Mouse (Mus musculus): ENCODE measurements around the gene Cep41. TPM values are rescaled to one million over a fixed set of nuclear protein-coding genes. Genes with fewer than 3 reads are reported as not detected.
A peak's percentile ranks its signal among the peaks of the same experiment; 100 is the strongest.

The Cep41 gene
- 9.4 and 9.9 TPM in 2 replicates for polyA plus RNA-seq (2015; fragmentation: Nextera tagmentation; extraction: Ambion mirVana)

GRCm38 (mm10) chr6:30693350-30693991, at the start of gene Cep41:
Cep41 (minus strand) TSS chr6:30693749.
- H3K4me2 ChIP-seq (replicated peaks) = peak within 1 kb of the TSS; percentile 79
- no peaks in the 10 kb centered on the region for H3K9me3 ChIP-seq
- no peaks in the 10 kb centered on the region for H3K36me3 ChIP-seq
- H3K27ac ChIP-seq = peak within 1 kb of the TSS; percentile 93
- no peaks in the 10 kb centered on the region for H3K27me3 ChIP-seq (replicated peaks)
- H3K4me1 ChIP-seq (replicated peaks) = peaks cover 5% of the 10 kb centered on the region
- H3K9ac ChIP-seq = peak within 1 kb of the TSS; percentile 59
- peak; percentile 99 for ATAC-seq
- WGBS = under 1% methylated on average over 50 of the region's 52 CpGs
- H3K4me3 ChIP-seq (replicated peaks) = peak within 1 kb of the TSS; percentile 55

DNA sequence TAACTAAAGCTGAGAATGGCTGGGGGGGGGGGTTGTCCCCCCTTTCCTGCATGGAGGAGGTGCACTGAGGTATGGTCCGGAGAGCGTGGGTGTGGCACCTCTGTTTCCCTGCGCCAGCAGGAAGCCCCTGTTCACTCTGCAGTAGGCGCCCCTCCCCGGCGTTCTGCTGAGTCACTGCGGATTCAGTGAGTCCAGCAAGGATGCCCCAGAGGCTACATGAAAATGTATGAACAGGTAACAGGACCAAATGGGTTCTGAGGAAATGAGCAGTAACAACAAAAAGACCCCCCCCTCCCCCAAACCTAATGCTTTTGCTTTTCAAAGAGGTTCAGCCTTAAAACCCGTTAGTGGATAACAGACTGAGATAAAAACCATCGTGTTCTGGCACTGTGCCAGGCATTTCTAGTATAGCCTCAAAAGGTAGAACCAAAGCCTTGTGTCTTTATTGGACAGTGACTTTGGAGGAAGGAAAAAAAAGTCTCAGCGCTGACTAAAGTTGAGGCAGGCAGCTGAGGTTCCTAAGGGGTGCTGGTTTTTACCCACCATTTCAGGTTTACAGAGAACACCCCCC, 45.7 kb upstream of the Cep41 start:
- Histone ChIP-seq H3K36me3 (no peaks in the 10 kb centered on the region), H3K27ac (no peak overlapping the region)
- 53% methylated on average over 10 of the region's 10 CpGs for WGBS

DNA sequence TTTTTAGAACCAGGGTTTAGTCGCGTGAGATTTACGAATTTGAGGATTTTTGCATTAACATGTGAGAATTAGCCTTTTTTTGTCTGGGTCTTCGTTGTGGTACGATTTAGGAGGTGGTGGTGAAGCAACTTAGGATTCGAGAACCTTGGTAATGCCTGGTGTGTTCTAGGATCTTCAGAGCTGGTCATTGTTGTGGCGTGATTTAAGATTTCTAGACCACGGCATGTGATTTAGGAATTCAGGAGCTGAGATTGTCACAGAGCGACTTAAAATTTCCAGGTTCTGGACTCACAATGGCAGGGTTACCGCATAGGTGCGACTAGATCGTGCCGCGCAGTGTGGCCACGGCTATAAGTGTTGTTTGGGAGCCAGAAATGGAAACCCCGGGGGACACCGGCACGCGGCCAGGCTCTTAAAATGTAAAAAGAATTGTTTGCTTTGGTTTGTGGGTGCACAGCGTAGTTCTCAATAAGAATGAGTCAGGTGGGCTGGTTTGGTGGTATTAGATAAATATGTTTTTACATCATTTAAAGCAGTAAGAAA, 45.0 kb upstream of the Cep41 start:
- Histone ChIP-seq H3K4me2 (replicated peaks) (peak overlapping the region; percentile 61), H3K4me3 (replicated peaks) (peak overlapping the region; percentile 53), H3K36me3 (no peaks in the 10 kb centered on the region), H3K27ac (0 out of 2 replicates have a peak overlapping the region, but pooled peaks have one; percentile 58), H3K27me3 (replicated peaks) (no peaks in the 10 kb centered on the region), H3K9me3 (no peaks in the 10 kb centered on the region), H3K4me1 (replicated peaks) (no peaks in the 10 kb centered on the region), H3K9ac (peak overlapping the region; percentile 57)
- 47% methylated on average over 20 of the region's 20 CpGs for whole genome bisulfite sequencing
- ATAC-seq = no peak

More for the DNA sequence above, 45.7 kb upstream of the Cep41 start:
- H3K9ac ChIP-seq = 0 out of 2 replicates have a peak overlapping the region, but pooled peaks have one; percentile 57
- ATAC-seq = no peak
- peak overlapping the region; percentile 61 for H3K4me2 ChIP-seq (replicated peaks)
- H3K27me3 ChIP-seq (replicated peaks) = no peaks in the 10 kb centered on the region
- peak overlapping the region; percentile 53 for H3K4me3 ChIP-seq (replicated peaks)
- no peaks in the 10 kb centered on the region for H3K4me1 ChIP-seq (replicated peaks)
- H3K9me3 ChIP-seq = no peaks in the 10 kb centered on the region

DNA sequence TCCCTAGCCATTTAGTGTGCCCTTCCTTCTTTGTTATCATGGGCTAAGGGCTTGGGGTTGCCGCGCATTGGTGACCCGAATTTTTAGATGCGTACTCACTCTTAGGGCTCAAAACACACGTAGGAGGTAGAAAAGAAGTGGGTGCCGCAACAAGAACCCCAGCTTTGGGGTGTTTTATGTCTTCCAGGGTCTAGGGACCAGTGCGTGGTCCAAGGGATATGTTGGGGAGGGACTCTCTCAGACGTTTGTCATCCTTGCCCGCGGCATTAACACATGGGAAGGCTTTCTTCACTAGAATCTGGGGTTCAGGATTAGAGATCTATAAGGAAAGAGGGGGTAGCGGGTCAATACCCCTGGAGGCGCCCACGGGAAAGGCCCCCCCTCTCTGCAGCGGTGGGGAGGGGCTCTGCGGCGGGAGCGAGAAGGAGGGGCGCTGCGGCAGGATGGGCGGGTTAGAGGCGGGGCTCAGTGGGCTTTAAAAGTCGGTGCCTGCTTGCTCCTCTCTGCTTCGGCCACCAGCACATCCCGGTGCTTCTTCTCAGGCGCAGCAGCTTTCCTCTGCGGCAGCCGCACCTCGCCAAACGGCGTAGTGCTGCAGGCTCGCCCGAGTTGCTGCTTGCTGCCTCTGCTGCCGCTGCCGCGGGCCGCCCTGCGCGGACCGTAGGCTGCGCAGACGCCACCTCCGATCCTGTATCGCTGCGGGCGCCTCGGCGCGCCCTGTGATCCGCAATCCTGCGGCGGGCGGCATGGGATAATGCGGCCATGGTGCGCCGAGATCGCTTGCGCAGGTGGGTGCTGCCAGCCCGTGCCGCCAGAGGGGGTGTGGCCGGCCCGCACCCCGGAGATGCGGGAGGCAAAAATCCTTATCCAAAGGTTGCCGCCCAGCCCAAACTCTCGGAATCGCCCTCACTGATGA, 44.3 kb upstream of the Cep41 start:
- H3K9ac ChIP-seq = peak overlapping the region; percentile 57

DNA sequence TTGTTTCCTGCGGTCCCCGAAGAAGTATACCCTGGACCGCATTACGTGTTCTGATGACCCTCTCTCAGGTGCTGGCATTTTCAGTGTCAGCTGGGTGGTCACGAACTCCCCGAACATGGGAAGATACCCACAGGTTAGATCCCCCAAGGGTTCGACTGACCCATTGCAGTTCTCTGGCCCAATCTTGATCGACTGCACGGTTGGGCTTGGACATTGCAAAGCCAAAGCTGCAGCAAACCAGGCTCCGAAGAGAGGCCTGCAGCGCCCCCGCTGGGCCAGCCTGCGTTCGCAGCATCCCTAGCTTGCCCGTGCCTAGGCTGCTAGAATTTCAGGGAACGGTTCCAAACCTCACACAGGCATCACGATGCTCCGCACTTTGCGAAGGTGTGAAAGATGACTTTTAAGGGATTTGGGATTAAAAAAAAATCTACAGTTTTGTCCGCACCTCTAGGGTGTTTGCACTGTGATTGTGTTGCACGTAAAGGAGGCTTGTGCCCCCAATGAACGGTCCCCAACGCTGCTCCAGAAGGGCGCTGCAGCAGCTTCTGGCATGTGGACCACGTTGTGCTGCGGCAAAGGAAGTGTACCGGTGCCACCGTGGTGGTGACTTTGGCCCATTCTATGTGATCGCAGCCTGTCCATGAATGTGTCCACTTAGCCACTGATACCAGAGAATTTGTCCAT, 43.5 kb upstream of the Cep41 start:
- H3K4me2 ChIP-seq (replicated peaks) = peak overlapping the region; percentile 61
- peak overlapping the region; percentile 58; the same call in 1 of the 2 replicates for H3K27ac ChIP-seq
- H3K4me3 ChIP-seq (replicated peaks) = peak overlapping the region; percentile 53
- no peaks in the 10 kb centered on the region for H3K27me3 ChIP-seq (replicated peaks)
- no peaks in the 10 kb centered on the region for H3K4me1 ChIP-seq (replicated peaks)
- H3K36me3 ChIP-seq = no peaks in the 10 kb centered on the region
- H3K9ac ChIP-seq = no peak overlapping the region
- 47% methylated on average over 29 of the region's 29 CpGs for WGBS
- H3K9me3 ChIP-seq = no peaks in the 10 kb centered on the region
- peak; percentile 75 for ATAC-seq

More for the DNA sequence above, 44.3 kb upstream of the Cep41 start:
- H3K4me2 ChIP-seq (replicated peaks) = peak overlapping the region; percentile 61
- WGBS = 49% methylated on average over 62 of the region's 66 CpGs
- ATAC-seq = peak; percentile 65
- H3K27ac ChIP-seq = peak overlapping the region; percentile 58; the same call in 1 of the 2 replicates
- H3K9me3 ChIP-seq = no peaks in the 10 kb centered on the region
- no peaks in the 10 kb centered on the region for H3K36me3 ChIP-seq
- no peaks in the 10 kb centered on the region for H3K27me3 ChIP-seq (replicated peaks)
- H3K4me3 ChIP-seq (replicated peaks) = peak overlapping the region; percentile 53
- no peaks in the 10 kb centered on the region for H3K4me1 ChIP-seq (replicated peaks)

DNA sequence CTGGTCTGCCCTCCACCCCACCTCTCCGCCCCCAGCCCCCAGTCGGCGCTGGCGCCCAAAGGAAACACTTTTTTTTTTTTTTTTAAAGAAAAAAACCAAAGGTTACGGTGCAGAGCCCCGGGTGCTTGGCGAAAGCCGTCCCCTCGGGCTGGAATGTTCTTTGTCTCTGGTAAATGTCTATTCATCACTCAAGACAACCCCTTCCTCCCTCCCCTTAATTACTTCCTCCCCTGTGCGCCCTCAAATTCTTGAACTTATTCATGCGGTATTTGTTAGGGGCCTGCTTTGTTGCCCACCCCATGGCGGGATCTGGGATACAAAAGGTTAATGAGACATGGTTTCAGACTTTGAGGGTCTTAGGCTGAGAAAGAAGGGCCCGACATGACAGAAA, 42.8 kb upstream of the Cep41 start:
- H3K27me3 ChIP-seq (replicated peaks) = no peaks in the 10 kb centered on the region
- no peaks in the 10 kb centered on the region for H3K4me1 ChIP-seq (replicated peaks)
- no peak overlapping the region for H3K4me3 ChIP-seq (replicated peaks)
- 45% methylated on average over 13 of the region's 13 CpGs for WGBS
- H3K9me3 ChIP-seq = no peaks in the 10 kb centered on the region
- no peak overlapping the region for H3K9ac ChIP-seq
- H3K4me2 ChIP-seq (replicated peaks) = peak overlapping the region; percentile 61; the same call in 1 of the 2 replicates
- H3K27ac ChIP-seq = peak overlapping the region; percentile 58; the same call in 1 of the 2 replicates
- no peaks in the 10 kb centered on the region for H3K36me3 ChIP-seq
- no peak for ATAC-seq

GRCm38 (mm10) chr6:30735728-30736371, 42.3 kb upstream of the Cep41 start:
- Histone ChIP-seq H3K9me3 (no peaks in the 10 kb centered on the region), H3K4me1 (replicated peaks) (no peaks in the 10 kb centered on the region), H3K27me3 (replicated peaks) (no peaks in the 10 kb centered on the region), H3K9ac (no peak overlapping the region), H3K4me2 (replicated peaks) (peak overlapping the region; percentile 61), H3K36me3 (no peaks in the 10 kb centered on the region), H3K27ac (no peak overlapping the region; the same call in 1 of the 2 replicates), H3K4me3 (replicated peaks) (no peak overlapping the region)
- 51% methylated on average over 15 of the region's 15 CpGs for WGBS
- no peak for ATAC-seq

DNA sequence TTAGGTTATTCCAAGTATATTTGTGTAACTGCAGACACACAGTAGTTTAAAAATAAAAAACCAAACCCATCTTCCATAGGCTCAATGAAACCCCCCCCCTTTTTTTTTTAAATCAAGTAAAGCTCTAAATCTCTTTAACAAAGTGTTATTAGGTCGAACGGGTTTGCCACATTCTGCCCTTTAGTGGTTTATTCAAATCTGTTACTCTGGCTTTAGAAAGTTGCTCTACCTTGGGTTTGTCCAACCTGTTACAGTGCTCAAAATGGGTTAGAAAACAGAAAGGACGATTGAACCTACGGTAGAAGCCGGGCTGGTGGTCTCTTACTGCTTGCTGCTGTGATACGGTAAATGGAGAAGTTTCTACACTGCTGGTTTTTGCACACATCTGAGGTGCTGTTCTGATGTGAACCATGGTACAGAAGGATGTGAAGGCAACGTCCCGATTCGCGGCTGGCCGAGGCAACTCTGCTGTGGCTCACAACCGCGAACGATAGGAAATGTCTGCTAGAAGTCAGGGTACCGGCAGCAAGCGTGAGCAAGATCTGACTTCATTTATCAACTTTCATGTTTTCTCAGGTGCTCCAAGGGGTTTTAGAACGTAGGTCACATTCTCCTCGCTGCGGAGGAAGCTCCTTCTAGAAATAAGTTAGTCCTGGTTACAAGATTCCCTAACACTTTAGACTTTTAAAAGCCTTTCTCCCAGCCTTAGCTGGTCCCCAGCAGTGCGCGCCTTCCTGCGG, 41.6 kb upstream of the Cep41 start:
- H3K9me3 ChIP-seq = no peaks in the 10 kb centered on the region
- no peak overlapping the region for H3K9ac ChIP-seq
- no peak overlapping the region; the same call in 1 of the 2 replicates for H3K27ac ChIP-seq
- 54% methylated on average over 22 of the region's 22 CpGs for WGBS
- no peak overlapping the region for H3K4me3 ChIP-seq (replicated peaks)
- H3K27me3 ChIP-seq (replicated peaks) = no peaks in the 10 kb centered on the region
- no peaks in the 10 kb centered on the region for H3K36me3 ChIP-seq
- H3K4me2 ChIP-seq (replicated peaks) = peak overlapping the region; percentile 61
- no peaks in the 10 kb centered on the region for H3K4me1 ChIP-seq (replicated peaks)
- no peak for ATAC-seq

- Histone ChIP-seq H3K9ac (no peak overlapping the region), H3K4me3 (replicated peaks) (no peak overlapping the region), H3K4me2 (replicated peaks) (no peak overlapping the region), H3K9me3 (no peaks in the 10 kb centered on the region), H3K36me3 (no peaks in the 10 kb centered on the region), H3K4me1 (replicated peaks) (0 out of 2 replicates have a peak, but pooled peaks cover 5% of the 10 kb centered on the region), H3K27me3 (replicated peaks) (no peaks in the 10 kb centered on the region), H3K27ac (peak overlapping the region; percentile 56)
- ATAC-seq = no peak
- 67% methylated on average over 6 of the region's 6 CpGs for WGBS
Observed at GRCm38 (mm10) chr6:30734465-30734864, 40.9 kb upstream of the Cep41 start.

- no peak overlapping the region for H3K4me3 ChIP-seq (replicated peaks)
- H3K9me3 ChIP-seq = no peaks in the 10 kb centered on the region
- no peaks in the 10 kb centered on the region for H3K36me3 ChIP-seq
- no peaks in the 10 kb centered on the region for H3K27me3 ChIP-seq (replicated peaks)
- H3K4me1 ChIP-seq (replicated peaks) = 0 out of 2 replicates have a peak, but pooled peaks cover 5% of the 10 kb centered on the region
- no peak for ATAC-seq
- no peak overlapping the region for H3K27ac ChIP-seq
- WGBS = 57% methylated on average over 18 of the region's 18 CpGs
- no peak overlapping the region for H3K9ac ChIP-seq
- no peak overlapping the region for H3K4me2 ChIP-seq (replicated peaks)
Observed at GRCm38 (mm10) chr6:30732571-30733130, 39.1 kb upstream of the Cep41 start.

All from intestine, embryonic 15.5 days (tissue).